Mouse (Mus musculus): ENCODE measurements around the gene Olfr26.
"Not testable (repeated sequence)": the region's sequence is repeated elsewhere in the genome, so short reads cannot be mapped to it uniquely, and the experiment has no call there.

The Olfr26 gene

DNA sequence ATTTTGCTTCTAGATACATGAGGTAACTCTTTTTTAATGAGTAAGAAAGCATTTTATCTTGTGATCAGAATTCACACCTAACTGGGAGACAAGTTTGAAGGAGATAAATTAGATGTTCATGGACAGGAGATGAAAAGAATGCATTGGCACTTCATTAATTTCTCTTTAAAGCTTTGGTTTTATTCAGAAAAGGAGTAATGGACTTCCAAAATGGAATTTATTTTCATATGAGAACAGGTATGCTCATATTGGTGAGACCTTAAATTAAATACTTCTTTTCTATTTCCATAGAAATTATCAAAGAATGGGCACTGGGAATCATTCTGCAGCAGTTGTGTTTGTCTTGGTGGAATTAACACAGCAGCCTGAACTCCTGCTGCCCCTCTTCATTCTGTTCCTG, at the start of gene Olfr26:
Gene Olfr26 (plus strand): TSS at position 301 of the 400 bp plus-strand sequence.
- DNase-seq = no peak

DNA sequence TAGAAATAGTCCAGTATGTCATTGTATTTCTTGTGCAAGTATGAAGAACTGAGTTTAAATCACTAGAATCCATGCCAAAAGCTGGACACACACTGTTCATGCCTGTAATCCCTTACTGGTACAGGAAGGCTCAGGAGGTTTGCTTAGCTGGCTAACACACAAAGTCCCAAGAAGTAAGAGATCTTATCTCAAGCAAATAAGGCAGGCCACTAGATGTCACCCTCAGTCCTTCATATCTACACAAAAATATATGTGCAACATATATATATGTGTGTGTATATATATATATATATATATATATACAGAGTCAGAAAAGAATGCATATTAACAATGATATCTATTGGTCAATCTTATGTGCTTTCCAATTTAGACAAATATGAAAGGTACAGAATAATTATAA, 49.2 kb upstream of the Olfr26 start:
- DNase-seq = no peak

DNA sequence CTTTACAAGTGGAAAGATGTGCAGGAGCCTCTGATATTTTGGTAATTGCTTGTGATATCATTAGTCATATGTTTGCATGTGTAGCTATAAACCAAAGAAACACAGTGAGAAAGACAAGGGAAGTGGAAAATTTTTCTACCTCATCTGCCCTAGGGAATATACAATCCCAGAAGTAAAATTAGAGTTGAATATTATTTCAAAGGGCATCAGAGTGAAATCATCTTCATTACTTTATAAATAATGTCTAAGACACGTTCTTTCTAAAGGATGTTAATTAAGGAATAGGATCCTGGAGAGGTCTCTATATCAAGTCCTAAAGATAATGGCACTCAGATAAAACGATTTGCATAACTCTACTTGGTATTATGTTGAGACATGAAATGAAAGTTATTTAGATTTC, 40.5 kb upstream of the Olfr26 start, which contains the start of gene Olfr922:
Gene Olfr922 (plus strand): TSS at position 301 of the 400 bp plus-strand sequence.
- no peak for DNase-seq

DNA sequence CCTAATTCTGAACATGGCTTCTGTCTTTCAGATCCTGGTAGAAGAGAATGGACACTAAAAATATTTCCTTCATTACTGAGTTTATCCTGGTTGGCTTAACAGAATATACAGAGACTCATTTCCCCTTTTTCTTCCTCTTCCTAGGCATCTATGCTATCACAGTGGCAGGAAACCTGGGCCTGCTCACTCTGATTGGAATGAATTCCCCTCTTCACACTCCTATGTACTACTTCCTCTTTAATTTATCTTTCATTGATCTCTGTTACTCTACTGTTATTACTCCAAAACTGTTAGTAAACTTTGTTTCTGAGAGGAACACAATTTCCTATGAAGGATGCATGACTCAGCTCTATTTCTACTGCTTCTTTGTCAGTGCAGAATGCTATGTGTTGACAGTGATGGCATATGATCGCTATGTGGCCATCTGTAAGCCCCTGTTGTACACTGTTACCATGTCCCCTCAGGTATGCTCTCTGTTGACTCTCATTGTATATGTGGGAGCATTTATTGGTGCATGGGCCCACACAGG, 39.3 kb upstream of the Olfr26 start:
- no peak for DNase-seq

DNA sequence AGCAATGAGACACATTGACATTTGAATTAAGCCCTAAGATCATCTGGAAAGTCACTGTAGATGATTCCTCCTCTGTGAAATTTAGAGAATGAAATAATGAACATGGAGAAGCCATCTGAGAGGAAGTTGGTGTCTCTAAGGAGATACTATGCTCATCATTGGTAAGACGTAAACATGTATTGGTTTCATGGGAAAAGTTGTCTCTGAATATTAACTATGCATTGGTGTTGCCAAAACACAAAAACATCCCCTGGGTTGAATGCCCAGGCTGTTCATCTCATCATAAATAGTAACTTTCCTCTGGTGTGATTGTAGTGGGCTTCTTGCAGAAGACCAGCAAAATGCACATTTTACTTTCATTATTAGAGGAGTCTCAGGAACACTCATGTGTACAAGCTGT, 28.6 kb upstream of the Olfr26 start, which contains the start of gene Olfr923:
Gene Olfr923 (plus strand): TSS at position 301 of the 400 bp plus-strand sequence.
- DNase-seq = no peak

DNA sequence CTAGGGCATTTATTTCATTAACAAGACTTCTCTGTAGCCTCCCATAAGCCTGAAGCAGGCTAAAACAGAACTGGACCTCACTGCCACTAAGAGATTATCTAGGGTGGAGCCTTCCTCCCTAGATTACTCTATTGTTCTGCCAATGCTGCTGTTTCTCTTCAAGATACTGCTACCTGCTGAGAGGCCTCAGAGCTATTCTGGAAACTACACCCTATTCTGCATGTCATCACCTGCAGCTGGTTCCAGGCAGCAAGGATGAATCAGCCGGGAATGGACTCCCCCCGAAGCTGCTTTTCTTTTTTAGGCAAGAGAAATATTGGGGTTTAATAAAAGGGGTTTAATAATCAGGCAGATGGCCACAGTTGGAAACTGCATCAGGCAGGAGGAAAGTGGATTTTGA, 21.8 kb upstream of the Olfr26 start:
- no peak for DNase-seq

DNA sequence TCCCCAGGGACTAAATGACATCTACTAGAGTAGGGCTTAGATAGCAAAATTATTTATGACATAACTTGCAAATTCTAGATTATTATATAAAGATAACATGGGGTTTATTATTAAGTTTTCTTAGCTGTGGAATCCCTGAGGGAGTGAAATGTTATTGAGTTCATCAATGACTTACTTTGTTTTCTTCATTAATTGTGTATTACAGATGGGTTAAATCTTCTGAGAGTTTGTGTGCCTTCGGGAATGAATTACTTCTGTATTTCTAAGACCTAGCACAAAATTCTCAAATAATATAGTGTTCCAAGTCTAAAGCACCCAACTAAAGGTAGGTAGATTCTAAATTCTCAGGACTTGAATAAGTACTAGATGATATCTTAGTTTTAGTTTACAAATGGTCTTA, 10.7 kb upstream of the Olfr26 start, which contains the start of gene Olfr924:
Gene Olfr924 (plus strand): TSS at position 301 of the 400 bp plus-strand sequence.
- DNase-seq = no peak

DNA sequence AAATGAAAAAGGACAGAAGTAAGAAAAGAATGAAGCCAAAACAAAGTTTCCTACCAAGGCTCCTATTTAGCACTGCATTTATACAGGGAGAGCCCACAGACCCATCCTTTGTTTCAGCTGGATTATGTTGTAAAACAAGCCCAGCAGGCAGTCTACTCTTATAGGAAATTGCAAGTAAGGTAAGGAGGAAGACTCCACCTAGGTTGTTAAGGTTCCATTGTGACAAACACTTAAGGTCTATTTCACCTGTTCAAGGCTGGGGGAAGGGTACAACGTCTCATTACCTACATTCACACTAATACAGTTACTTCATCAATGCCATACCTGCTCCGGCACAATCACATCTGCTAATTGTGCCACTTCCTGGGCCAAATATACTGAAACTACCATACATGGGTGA, 20.0 kb downstream of the Olfr26 start:
- not testable (repeated sequence) for DNase-seq

DNA sequence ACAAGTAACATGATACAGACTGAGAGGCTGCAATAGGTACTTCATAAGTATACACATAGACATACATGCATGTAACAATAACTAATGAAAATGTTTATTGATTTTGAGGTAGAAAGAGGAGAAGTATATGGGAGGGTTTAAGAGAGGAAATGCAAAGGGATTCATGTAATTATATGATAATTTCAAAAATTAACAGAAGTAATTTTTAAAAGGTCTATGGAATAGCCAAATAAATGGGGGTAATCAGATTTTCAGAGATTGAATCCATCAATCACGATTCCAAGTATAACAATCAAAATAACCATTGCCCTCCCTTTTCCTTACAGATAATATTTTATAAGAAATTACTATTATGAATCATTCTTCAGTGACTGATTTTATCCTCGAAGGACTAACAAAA, 22.0 kb downstream of the Olfr26 start, which contains the start of gene Olfr926:
Gene Olfr926 (plus strand): TSS at position 301 of the 400 bp plus-strand sequence.
- no peak for DNase-seq

Measured in cerebellum, adult 11-12 months (tissue).